Mouse (Mus musculus) cerebellum, postnatal 4 days (tissue): ENCODE measurements at regions not wholly inside any gene's neighbourhood (a gene's known extent, or its start where the extent isn't known, plus 50 kb on each side); places are given as distances from the start of the nearest gene placed in this dataset.

ENCODE experiments used
- DNase-seq, 2 experiments: peaks; one replicate each; pipeline ENCODE4 v3.0.0; 2022; ENCODE audit warnings: low spot score in 2 of 2, mixed read lengths in 1 of 2

DNA sequence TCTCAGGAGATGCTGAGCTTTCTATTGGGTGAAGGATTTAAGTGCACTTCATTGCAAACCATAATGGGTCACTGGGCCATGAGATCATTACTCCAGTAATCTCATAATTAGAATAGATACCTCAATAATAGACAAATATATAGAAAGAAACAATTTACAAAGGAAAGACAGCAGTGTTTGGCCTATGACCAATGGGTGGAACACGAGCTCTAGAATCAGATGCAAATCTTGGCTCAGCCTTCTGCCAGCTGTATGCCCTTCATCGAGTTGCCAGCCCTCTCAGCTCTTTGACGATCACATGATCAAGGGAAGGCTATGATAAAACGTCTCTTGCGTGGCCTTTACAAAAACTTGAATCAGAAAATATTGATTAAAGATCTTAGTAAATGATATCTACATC, 92.9 kb upstream of the Dapk1 start:
- DNase-seq: no peak

- peak in 1 of 2 experiments; percentile 24 for DNase-seq
Measured at GRCm38 (mm10) chr13:60511101-60511500, 90.6 kb upstream of the Dapk1 start.

GRCm38 (mm10) chr13:60511628-60512027, 90.1 kb upstream of the Dapk1 start:
- DNase-seq: no peak

DNA sequence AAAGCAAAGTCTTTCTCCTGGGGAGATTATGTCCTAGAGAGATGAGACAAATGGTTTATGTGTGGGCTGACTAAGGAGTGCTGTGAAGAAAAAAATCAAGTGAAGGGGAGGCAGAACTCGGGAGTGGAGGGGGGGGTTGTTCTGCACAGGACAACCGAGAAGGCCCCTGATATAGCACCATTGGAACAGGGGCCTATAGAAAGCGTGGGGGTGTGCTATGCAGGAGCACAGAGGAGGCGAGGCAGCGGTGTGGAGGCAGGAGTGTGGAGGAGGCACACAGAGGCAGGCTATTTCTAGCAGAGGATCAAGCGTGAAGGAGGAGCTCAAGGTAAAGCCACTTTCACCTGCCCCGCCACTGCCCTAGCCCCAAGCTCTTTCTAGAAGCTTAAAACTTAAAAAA, 88.0 kb upstream of the Dapk1 start:
- no peak for DNase-seq

DNA sequence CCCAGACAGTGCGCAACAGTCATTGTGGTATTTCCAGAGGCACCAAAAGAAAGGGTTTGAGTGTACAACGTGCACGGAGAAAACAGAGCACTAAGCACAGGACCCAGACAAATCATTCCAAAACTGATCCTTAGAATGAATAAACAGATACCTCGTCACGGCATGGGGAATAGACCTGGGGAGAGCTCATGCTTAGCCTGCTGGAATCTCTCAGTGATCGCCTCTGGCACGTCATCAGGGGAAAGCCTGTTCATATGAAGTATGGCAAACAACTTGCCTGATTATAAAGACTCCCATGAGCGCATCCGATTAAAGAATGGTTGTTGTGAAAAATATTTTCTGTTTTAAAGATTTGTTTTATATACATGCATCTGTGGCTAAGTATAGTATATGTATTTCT, 86.9 kb upstream of the Dapk1 start:
- DNase-seq: no peak

- no peak for DNase-seq
Measured at GRCm38 (mm10) chr13:60518010-60518409, 83.7 kb upstream of the Dapk1 start.

- DNase-seq: no peak
Measured at GRCm38 (mm10) chr13:60519708-60520107, 82.0 kb upstream of the Dapk1 start.

GRCm38 (mm10) chr13:60522719-60523450, 78.9 kb upstream of the Dapk1 start:
- DNase-seq: no peak

DNA sequence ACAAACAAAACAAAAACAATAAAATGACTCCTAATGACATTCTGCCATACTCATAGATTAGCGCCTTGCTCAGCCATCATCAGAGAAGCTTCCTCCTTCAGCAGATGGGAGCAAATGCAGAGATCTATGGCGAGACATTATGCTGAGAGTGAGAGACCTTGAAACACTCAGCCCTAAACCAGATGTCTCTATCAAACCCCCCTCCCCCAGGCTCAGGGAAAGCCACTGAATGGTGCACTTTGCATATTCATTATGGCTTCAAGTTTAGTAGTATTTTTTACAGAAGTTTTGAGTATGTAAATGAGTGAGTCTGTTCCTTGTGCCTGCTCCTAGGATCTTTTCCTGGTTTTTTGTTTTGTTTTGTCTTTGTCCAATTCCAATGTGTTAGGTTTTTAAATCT, 73.9 kb upstream of the Dapk1 start:
- DNase-seq: no peak

- no peak for DNase-seq
Measured at GRCm38 (mm10) chr13:60528819-60529218, 72.9 kb upstream of the Dapk1 start.

GRCm38 (mm10) chr13:60529381-60530069, 72.2 kb upstream of the Dapk1 start:
- DNase-seq: no peak

DNA sequence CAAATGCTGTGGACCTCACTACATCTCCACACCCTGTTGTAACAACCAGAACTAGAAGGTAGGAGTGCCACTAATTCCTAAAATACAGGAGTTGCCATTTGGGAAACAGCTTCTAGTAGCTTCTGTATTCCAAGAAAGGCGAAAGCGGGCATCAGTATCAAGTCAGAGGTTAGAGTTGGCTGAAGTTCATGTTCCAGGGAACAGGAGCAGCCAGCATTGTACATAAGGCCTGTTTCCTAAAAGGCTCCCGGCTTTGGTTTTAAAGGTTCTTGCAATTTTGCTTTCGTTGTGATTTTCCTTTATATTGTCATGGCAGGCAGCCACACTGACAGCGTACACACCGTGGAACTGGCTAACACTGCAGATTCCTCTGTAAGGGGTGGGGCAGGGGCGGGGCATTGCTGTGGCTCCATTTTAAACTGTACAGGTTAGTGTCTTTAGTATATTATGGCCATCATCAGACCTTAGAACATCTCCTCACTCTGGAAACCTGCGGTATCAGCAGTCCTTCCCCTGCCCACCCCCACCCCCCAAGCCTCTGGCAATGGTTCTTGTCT, 67.8 kb upstream of the Dapk1 start:
- DNase-seq: no peak

GRCm38 (mm10) chr13:60534501-60534900, 67.2 kb upstream of the Dapk1 start:
- DNase-seq: no peak

DNA sequence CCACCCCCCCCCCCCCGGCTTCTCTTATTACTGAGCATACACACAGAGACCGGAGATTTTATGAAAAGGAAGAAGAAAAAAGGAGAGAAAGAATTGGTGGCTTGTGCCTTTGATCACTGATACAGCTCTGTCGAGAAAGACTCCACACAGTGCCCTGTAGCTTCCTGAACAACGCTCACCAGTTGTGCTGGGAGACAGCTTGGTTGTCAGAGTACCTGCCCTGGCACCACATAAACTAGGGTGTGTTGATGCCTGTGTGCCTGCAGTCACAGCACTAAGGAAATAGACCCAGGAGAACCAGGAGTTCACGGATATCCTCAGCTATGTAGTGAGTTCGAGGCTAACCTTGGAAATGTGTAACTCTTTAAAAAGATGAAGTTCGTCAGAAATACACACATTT, 66.7 kb upstream of the Dapk1 start:
- DNase-seq: no peak

DNA sequence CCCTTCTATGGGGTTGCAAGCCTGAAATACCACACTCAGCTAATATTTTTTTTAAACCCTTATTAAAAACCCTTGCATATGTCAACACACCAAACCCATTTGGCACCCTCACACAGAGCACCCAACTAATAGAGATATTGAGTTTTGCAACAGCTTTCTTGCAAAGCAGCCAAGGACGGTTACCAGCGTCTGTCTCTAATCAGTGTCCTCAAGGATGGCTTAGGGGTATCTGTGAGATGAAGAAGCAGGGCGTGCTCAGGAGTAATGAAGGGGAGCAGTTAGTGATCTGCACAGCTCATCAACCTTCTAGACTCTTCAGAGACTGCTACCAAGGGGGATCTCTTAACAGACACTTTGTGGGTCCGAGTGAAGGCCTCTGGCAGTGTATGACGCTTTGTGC, 65.0 kb upstream of the Dapk1 start:
- no peak for DNase-seq

DNA sequence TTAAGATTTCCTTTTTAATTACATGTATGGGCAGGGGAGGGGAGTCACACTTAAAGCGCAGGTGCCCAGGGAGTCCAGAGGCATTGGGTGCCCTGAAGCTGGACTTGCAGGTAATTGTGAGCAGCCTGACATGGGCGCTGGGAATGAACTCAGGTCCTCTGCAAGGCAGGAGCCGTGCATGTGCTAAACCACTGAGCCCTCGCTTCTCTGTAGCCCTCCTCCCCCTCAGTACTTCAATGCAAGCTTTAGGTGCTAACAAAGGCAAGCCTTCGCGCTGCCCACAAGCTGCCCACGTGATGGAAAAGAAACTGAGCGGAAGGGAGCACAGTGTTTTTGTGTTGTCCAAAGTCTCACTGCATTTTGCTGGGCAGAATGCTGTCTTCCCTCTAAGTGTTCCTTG, 63.6 kb upstream of the Dapk1 start:
- DNase-seq: no peak

DNA sequence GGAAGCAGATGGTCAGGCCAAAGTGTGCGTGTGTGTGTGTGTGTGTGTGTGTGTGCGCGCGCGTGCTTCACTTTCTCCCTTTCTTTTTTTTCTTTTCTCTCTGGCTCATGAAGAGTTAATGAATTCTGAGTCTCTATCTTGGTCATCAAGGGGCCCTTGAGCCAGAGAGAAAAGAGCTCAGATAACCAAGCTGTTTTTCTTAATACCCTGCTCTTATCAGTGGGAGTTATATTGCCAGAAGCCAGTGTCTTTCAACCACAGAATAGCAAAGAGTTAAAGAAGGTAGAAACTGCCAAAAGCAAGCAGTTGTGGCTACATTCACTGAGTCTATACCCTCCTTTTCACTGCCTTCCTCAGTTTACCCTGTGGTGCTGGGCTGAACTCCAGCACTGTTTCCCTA, 60.6 kb upstream of the Dapk1 start:
- DNase-seq: no peak

- DNase-seq: no peak
Measured at GRCm38 (mm10) chr13:60544363-60544762, 57.4 kb upstream of the Dapk1 start.

GRCm38 (mm10) chr13:60545999-60546733, 55.6 kb upstream of the Dapk1 start:
- DNase-seq: no peak
